Mouse (Mus musculus): Measurements from ENCODE around the gene Slc27a1. TPM values are rescaled to one million over a fixed set of nuclear protein-coding genes. Genes with fewer than 3 reads are reported as not detected.

Slc27a1 gene
- polyA plus RNA-seq, 1 experiment = 130 TPM

DNA sequence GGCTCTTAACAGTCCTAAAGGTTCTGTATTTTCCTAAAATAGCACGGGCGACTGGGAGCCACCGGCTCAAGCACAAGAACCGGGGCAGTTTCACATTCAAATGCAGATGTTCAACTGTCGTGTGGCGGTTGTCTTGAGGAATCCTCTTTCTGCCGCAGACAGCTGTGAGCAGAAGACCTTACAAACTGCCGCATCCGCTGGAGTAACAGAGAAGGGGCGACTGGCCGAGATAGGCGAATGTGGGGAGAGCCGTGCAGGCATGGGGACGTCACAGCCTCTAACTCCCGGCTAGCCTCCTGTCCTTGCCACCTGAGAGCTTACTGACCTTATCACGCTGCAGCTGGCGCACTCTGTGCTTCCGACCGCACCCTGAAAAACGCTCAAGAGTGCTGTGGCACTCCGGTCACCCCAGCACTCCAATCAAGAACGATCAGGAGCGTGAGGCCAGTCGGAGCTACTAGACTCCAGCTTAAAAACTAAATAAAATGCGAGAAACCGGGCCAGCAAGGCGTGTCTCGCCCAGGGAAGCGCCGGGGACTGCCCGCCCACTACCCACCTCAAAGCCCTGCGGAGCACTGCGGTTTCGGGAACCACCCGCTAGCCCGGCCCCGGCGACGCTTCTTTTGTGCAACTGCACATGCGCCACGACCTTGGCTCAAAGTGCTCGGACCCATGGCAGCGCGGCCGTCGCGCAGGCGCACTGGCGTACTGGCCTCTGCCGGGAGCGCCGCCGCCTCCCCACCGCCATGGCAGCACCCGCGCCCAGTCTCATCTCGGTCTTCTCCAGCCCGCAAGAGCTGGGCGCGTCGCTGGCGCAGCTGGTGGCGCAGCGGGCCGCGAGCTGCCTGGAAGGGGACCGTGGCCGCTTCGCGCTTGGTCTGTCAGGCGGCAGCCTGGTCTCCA lies 23.0 kb downstream of the Slc27a1 start, which contains the start of gene Pgls:
Gene Pgls, plus strand, starts transcription at position 706 of the 903 bp plus-strand sequence.
- DNase-seq (ENCODE audit: low read depth) = peak; percentile 97
- TF ChIP-seq CTCF (IDR thresholded peaks at IDR 0.05; ENCODE audit: borderline replicate concordance, extremely low read depth, insufficient read depth, insufficient read length) (no peak), POLR2A (IDR thresholded peaks at IDR 0.05; ENCODE audit: borderline replicate concordance, extremely low read depth, insufficient read depth, insufficient read length, poor library complexity, severe bottlenecking) (peak; percentile 92)

DNA sequence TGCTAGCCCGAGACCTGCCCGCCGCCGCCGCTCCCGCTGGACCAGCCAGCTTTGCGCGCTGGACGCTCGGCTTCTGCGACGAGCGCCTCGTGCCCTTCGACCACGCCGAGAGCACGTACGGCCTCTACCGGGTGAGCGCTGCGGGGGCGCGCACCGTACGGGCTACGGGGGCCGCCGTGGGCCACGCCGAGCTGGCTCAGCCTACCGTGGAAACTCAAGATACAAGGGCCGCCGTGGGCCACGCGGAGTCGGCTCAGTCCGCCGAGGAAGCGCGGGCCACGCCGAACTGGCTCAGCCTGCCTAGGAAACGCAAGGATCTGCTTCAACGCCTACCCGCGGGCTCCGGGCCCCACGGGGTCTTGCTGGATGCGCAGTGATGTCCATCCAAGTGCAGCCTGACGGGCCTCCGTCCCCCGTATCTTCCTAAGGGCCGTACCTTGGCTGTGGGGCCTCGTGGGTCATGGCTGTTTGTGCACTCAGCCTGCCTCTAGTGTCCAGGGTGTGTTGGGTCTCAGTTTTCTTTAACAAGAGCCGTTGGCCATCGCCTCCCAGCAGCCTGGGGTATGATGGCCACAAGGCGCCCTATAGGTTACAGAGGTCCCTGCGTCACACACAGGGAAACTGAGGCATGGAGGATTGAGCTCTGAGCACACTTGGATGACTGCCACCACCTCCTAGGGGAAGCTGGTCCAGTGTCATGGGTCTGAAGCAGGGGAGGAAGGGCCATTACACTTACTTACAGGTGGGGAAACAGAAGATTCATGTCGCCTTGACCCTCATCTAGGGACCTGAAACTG lies 23.9 kb downstream of the Slc27a1 start:
- peak; percentile 86 for DNase-seq (ENCODE audit: low read depth)
- TF ChIP-seq CTCF (IDR thresholded peaks at IDR 0.05; ENCODE audit: borderline replicate concordance, extremely low read depth, insufficient read depth, insufficient read length) = no peak
- TF ChIP-seq POLR2A (IDR thresholded peaks at IDR 0.05; ENCODE audit: borderline replicate concordance, extremely low read depth, insufficient read depth, insufficient read length, poor library complexity, severe bottlenecking) = no peak

DNA sequence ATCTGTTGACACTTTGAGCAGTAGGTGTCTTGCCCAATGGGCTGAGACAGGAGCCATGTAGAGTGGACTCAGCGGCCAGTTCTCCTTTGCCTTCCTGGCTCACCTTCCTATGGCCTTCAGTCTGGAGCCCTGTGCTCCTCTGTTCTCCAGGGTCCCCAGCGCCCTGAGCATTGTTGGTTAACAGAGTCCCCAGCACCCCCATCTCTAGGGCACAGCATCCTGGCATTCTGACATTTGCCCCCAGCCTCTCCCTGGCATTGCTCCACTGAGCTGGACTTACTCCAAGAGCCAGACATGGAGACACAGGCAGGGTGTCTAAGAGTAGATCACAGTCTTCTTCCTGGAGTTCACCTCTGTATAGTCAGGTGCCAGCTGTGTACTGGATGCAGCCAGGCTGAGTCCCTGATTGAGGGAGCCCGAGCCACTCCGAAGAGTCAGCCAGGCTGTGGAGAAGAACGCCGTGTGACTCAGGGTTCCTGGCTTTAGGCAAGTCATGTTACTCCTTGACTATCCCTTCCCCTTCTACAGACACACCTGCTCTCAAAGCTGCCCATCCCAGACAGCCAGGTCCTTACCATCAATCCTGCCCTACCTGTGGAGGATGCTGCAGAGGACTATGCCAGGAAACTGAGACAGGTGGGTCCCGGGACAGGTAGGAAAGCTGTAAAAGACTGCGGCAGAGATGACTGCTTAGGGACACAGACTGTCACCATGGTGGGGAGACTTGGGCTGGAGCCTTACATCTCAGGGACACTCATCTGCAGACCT lies 25.1 kb downstream of the Slc27a1 start:
- no peak for DNase-seq (ENCODE audit: low read depth)
- TF ChIP-seq POLR2A (IDR thresholded peaks at IDR 0.05; ENCODE audit: borderline replicate concordance, extremely low read depth, insufficient read depth, insufficient read length, poor library complexity, severe bottlenecking) = no peak

DNA sequence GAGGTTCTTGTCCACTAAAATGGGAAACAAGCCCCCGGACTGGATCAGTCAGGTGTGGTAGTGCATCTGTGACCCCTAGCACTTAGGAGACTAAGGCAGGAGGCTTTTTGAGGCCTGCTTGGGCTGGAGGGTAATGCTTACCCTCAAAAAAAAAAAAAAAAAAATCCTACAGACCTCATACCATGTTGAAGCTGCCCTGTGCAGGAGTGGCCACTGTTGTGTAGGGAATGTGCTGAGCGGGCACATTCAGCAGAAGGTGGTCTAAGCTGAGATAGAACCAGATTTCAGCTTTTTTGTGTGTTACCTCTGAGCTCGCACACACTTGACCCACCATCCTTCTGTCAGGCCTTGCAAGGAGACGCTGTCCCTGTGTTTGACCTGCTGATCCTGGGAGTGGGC lies 25.6 kb downstream of the Slc27a1 start:
- TF ChIP-seq POLR2A (IDR thresholded peaks at IDR 0.05; ENCODE audit: borderline replicate concordance, extremely low read depth, insufficient read depth, insufficient read length, poor library complexity, severe bottlenecking) = no peak
- TF ChIP-seq CTCF (IDR thresholded peaks at IDR 0.05; ENCODE audit: borderline replicate concordance, extremely low read depth, insufficient read depth, insufficient read length) = no peak
- DNase-seq (ENCODE audit: low read depth) = no peak

DNA sequence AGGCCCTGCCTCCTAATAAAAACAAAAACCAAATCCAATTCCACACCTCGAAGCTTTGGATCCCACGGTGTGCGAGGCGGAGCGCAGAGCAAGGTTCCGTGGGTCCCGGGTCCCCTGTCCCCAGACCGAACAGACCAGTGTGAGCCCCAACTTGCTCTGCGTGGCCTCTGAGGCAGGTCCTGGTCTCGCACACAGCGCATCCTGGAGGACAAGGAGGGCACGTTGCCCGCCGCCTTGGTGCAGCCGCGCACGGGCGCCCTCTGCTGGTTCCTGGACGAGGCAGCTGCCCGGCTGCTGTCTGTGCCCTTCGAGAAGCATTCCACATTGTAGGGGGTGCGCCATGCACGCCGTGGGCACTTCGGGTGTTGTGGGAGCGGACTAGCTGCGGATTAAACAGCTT lies 27.2 kb downstream of the Slc27a1 start:
- DNase-seq (ENCODE audit: low read depth) = peak; percentile 87
- TF ChIP-seq POLR2A (IDR thresholded peaks at IDR 0.05; ENCODE audit: borderline replicate concordance, extremely low read depth, insufficient read depth, insufficient read length, poor library complexity, severe bottlenecking) = no peak
- peak; percentile 99 for TF ChIP-seq CTCF (IDR thresholded peaks at IDR 0.05; ENCODE audit: borderline replicate concordance, extremely low read depth, insufficient read depth, insufficient read length)

DNA sequence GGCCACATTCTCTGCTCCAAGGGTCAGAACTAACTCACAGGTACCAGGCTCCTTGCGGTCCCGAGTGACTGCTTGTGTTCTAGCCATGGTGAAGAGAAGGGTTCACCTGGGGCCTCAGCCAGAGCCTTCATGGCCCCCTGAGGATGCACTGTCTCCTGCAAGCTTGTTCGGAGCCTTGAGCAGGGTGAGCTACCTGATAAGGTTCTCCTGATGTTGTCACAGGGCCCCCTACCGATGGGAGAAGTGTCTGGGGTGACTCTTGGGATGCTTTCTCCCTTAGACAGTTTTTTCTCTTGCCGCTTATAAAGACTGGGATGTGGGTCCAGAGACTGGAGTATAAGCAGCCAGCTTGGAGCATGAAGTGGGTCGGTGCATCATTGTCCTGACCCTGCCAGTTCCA lies 27.7 kb downstream of the Slc27a1 start:
- no peak for DNase-seq (ENCODE audit: low read depth)
- no peak for TF ChIP-seq POLR2A (IDR thresholded peaks at IDR 0.05; ENCODE audit: borderline replicate concordance, extremely low read depth, insufficient read depth, insufficient read length, poor library complexity, severe bottlenecking)
- TF ChIP-seq CTCF (IDR thresholded peaks at IDR 0.05; ENCODE audit: borderline replicate concordance, extremely low read depth, insufficient read depth, insufficient read length) = no peak

DNA sequence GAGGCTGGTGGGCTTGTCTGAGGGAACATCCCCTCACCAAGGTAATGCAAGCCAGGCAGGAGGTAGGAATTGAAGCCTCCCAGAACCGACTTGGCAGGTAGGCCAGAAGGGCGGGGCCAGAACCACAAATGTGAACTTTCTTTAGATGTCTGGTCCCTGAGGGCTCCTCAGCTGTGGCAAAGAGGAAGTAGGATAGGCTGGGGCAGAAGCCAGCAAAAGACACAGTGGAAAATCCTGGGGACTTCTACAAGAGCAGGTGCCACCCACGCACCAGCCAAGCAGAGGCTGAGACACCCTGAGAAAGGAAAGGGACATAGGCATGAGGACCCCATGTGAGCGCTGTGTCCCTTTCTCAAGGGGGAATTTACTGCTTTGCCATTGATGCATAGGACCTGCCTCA lies 28.1 kb downstream of the Slc27a1 start:
- TF ChIP-seq CTCF (IDR thresholded peaks at IDR 0.05; ENCODE audit: borderline replicate concordance, extremely low read depth, insufficient read depth, insufficient read length) (no peak), POLR2A (IDR thresholded peaks at IDR 0.05; ENCODE audit: borderline replicate concordance, extremely low read depth, insufficient read depth, insufficient read length, poor library complexity, severe bottlenecking) (no peak)
- no peak for DNase-seq (ENCODE audit: low read depth)

DNA sequence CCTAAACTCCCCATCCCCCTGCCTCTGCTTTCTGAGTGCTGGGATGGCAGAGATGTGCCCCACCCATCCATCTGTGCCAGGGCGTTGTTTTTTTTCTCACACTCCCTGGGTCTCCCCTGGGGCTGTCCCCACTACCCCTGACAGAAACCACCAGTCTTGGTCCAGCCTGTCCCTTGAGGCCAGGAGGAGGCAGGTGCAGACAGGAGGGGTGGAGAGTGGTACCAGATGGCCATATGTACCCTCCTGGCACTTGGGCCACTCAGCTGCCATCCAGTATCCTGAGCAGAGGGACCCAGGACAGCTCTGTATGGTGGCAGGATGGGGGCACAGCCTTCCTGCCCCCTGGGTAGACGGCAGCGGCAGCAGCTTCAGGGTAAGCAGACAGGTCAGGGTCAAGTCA lies 28.8 kb downstream of the Slc27a1 start, which contains the start of gene Fam129c:
Gene Fam129c, plus strand, starts transcription at position 198 of the 400 bp plus-strand sequence.
- no peak for DNase-seq (ENCODE audit: low read depth)
- no peak for TF ChIP-seq CTCF (IDR thresholded peaks at IDR 0.05; ENCODE audit: borderline replicate concordance, extremely low read depth, insufficient read depth, insufficient read length)
- TF ChIP-seq POLR2A (IDR thresholded peaks at IDR 0.05; ENCODE audit: borderline replicate concordance, extremely low read depth, insufficient read depth, insufficient read length, poor library complexity, severe bottlenecking) = no peak

DNA sequence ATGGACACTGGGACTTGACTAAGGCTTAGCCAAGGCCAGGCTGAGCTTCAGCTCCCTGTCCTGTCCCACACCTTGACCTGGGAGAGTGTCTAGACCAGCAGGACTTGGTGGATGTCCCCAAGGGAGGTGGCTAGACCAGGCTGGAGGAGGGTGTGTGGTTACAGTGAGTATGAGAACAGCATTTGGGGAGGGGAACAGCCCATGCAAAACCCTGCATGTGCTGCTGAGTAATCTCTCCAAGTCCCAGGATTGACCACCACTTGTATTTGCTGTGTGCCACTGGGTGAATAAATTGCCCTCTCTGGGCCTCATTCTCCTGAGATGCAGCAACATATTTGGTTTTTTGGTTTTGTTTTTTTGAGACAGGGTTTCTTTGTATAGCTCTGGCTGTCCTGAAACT lies 29.7 kb downstream of the Slc27a1 start:
- DNase-seq (ENCODE audit: low read depth) = no peak
- TF ChIP-seq CTCF (IDR thresholded peaks at IDR 0.05; ENCODE audit: borderline replicate concordance, extremely low read depth, insufficient read depth, insufficient read length) (no peak), POLR2A (IDR thresholded peaks at IDR 0.05; ENCODE audit: borderline replicate concordance, extremely low read depth, insufficient read depth, insufficient read length, poor library complexity, severe bottlenecking) (no peak)

DNA sequence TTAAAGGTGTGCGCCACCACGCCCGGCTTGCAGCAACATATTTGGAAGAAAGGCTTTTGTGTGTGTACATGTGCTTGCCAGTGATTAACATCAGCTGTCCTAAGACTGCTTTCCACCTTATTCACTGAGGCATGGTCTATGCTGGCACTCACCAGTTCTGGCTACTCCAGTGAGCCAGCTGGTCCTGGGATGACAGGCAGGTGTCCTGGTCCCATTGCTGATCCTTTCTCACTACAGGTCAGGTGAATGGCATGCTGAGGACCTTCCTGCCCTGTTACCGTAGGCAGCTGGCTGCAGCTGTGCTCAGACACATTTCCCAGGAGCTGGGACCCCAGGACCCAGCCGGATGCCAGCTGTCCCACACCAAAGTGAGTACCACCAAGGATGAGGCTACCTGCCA lies 30.2 kb downstream of the Slc27a1 start:
- DNase-seq (ENCODE audit: low read depth) = no peak
- TF ChIP-seq CTCF (IDR thresholded peaks at IDR 0.05; ENCODE audit: borderline replicate concordance, extremely low read depth, insufficient read depth, insufficient read length) (no peak), POLR2A (IDR thresholded peaks at IDR 0.05; ENCODE audit: borderline replicate concordance, extremely low read depth, insufficient read depth, insufficient read length, poor library complexity, severe bottlenecking) (no peak)
